Mouse (Mus musculus): ENCODE results near the gene Timp3.
A peak's percentile ranks its signal among the peaks of the same experiment; 100 is the strongest.

Timp3 gene

DNA sequence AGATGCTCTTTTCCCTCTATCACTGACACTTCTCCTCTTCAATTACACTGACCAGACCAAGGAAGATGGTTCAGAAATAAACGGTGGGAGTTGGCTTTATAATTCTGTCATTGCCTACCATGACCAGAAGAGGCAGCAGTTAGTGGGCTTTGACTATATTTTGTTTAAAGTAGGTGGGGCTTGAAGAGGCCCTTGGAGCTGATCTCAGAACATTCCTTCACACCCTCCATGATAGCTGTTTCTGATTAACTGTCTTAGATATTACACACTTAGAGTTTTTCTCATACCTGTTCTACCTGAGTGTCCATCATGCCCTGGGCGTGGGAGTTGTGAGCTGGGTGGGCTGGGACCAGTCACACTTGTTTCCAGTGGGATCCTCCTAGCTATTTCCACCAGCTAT is 28.5 kb downstream of the Timp3 start:
- DNase-seq (ENCODE audit: low read depth, low spot score): no peak

DNA sequence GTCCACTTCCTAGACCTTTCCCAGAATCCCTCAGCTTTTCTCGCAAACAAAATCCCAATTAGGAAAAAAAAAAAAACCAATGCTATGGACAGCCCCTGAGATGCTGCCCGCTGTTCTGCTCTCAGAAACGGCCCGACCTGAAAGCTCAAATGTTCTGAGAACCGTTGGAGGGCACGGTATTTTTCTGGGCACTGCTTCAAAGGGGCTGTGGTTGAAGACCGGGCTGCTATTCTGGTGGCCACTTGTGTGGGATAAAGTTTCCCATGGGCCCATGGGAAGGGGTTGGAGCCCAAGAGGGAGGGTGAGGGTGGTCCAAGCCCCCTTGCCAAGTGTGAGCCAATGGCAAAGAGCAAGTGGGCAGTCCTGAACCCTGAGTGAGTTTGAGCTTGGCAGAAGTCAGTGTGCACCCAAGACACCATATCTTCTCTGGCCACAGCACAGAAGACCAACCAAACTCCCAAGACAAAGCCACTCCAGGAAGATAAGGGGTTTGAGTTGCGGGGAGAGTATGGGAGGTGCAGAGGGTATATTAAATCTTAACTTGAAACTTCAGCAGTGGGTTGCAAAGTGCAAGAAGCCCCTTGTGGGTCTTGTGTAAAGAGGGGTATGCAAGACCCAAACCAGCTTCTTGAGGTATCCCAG is 29.2 kb downstream of the Timp3 start:
- DNase-seq (ENCODE audit: low read depth, low spot score): no peak

DNA sequence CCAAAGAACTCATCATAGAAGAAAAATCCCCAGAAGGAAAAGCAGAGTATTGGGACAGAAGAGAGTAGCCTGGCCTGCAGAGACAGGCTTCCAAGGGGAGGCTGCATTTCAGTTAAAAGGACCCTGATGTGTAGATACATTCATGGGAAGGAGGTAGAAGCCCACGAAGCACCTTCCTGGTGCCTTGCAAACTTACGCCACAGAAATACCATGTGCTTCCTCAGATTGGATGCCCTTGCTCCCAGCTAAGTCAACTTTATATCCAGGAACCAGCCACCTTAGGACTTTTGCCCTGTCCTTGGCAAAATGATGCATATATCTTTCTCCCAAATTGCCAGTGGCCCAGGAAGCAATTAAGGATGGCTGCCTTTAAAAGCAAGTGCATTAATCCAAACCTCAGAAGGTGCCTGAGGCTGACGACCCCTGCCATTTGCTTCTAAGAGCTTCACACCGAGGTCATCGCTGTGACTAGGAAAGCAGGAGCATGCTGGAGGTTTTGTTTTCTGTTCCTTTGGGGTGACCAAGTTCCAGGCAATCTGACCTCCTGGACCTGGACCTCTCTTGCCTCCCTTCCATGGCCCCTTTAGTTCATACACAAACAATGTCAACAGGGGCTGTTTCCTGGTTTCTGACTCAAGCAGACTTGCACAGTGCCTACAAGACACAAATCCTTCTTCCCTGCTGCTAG is 31.0 kb downstream of the Timp3 start:
- DNase-seq (ENCODE audit: low read depth, low spot score): no peak

DNA sequence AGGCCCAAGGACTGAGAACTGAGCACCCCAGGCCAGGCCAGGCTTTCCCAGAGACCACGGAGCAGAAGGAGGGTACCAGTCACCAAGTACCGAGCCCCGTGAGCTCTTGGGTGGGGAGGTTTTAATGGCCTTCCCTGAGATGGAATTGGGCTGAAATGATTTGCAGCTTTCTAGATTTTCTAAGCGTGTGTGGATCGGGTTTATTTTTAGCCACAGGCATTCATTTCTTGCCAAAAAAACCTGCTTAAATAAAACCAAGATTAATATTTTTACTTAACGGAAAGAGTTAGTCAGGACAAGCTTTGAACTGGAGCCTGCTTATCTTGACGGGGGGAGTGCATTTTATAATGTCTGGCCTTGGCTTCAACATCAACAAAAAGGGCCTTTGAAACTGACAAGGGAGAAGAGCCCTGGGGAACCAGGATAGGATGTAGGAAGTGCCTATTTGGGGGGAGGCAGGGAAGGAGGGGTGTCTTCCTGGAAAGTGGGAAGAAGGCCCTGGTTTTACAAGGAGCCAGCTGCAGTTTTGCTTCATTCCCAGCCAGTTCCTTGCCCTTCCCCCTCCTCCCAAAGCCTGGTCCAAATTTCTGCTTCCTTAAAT is 31.6 kb downstream of the Timp3 start:
- no peak for DNase-seq (ENCODE audit: low read depth, low spot score)

DNA sequence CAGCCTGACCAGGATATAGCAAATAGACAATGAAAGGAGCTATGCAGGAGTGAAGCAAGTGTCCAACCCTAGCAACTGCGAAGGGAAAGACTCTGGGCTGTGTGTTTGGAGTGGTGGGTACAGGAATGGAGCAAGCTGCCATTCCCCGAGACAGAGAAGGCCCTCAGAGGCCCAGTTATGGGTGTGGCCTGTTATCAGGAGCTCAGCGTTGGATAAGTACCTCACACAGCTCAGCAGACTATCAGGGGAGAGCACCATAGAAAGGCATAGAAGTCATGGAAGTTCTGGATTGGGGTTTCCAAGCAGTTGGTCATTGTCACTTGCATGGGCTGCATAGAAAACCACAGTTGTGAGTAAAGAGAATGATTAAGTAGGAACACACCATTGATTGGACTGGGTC is 32.8 kb downstream of the Timp3 start:
- DNase-seq (ENCODE audit: low read depth, low spot score): no peak

DNA sequence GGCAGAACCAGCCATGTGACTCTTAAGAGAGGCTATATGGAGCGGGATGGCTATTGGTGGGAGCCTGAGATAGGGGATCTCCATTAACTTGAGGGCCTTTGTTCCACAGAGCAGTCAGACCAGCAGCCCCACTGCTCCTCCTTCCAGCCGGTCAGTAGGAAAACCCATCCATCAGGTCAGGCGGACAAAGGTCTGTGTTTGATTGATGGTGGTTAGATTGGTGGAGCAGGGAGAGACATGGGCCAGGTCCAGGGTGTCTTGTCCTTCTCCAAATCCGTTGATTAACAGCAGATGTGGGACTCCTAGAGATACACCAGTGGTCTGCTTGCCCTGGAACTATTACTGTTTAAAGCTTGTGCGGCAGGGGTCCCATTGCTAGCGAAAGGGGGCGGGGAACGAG is 34.4 kb downstream of the Timp3 start:
- no peak for DNase-seq (ENCODE audit: low read depth, low spot score)

DNA sequence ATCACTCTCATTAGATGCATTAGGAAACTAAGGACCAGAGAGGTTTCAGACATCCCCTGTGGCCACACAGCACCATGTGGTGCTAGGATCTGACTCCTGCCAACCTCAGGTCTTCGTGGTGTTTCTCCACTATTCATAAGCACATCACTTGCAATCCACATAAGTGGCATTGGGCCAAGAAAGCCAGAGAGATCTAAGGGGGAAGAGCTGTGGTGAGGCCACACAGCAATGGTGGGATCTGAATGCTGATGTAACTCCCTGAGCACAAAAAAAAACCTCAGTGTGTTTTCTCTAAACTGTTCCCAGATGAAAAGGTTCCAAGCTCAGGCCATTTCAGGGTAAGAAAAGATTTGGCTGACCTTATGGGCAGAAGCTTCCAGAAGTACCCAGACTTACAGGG is 36.3 kb downstream of the Timp3 start:
- DNase-seq (ENCODE audit: low read depth, low spot score): no peak

DNA sequence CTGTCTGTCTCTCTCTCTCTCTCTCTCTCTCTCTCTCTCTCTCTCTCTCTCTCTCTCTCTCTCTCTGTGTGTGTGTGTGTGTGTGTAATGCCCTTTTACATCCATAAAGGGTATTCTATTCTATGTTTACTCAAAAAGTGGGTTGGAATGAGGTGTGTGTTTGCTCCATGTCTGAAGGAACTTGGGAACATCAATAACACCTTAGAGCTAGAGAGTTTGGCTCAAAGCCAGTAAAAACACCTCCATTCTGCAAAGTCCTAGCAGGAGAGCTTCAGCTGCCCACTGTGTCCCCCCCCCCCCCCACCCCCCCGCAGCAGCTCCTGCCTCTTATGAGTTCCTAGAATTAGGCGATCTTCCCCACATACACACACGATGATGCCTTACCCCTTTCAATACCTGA is 37.1 kb downstream of the Timp3 start:
- no peak for DNase-seq (ENCODE audit: low read depth, low spot score)

DNA sequence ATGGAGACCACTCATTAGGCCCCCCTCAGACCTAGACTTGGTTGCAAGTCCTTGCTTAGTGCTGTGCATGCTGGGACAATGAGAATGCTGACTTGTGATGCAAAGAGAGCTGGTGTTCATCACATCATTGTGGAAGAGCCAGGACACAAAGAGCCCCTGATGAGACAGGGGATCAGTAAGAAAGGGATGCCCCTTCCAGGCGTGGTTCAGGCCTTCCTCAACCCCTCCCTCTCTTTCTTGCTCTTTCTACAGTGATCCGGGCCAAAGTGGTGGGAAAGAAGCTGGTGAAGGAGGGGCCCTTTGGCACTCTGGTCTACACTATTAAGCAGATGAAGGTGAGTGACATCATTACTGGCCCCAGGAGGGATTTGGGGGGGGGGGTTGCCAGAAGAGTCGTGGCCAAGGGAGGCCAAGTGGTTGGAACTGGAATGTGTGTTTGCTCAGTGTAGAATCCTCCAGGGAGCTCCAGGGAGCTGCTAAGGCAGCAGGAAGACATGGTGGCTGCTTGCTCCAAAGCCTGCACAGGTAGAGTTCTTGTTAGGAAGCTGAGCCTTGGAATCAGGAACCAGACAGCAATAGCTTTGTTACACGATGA is 38.0 kb downstream of the Timp3 start:
- no peak for DNase-seq (ENCODE audit: low read depth, low spot score)

DNA sequence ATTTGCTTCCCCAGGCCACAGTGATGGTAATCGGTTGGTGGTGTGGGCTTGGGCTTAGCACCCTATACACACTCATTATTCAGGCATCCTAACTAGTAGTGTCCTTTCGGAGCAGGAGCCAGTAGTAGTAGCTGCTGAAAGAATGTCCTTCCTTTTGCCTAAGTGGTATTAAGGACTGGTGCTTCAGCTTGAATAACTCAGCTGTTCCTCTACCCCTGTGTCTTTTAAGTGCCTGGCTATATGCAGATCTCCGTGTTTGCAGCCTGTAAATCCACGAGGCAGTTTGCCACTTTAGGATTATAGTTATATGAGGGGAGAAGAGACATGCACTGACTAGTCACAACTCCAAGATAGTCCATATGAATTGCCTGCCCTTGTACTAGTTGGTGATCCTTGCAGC is 38.9 kb downstream of the Timp3 start:
- no peak for DNase-seq (ENCODE audit: low read depth, low spot score)

DNA sequence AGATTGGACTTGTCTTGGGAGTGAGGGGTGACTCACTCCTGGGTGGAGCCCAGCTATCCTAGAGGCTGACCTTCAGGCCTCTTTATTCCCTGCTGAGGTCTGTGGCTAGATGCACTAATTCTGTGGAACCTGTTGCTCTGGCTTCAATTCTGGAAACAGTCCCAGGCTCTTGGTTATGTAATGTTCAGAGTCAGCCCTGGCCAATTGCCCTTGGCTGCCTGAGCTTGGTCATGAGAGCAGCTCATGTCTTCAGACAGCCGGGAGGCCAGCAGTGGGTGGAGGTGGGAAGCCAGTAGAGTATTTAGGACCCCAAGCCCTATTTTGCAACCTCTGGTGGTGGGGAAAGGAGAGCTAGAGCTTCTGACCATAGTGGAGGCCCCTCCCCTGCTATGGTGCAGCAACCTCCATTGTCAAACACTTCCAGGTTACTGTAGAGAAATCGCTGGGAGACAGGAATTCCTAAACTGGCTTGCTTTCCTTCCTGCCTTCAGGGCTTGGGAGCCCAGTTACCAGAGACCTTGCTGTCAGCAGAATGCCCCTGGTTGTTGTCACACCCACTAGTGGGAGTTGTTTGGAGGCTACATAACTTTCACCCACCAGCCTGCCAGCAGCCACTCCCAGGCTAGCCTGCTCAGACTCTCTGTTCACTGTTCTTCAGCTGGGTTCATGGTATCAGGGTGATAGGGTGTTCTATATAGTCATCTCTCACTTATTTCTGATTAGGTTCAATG is 39.6 kb downstream of the Timp3 start:
- peak; percentile 99 for DNase-seq (ENCODE audit: low read depth, low spot score)

DNA sequence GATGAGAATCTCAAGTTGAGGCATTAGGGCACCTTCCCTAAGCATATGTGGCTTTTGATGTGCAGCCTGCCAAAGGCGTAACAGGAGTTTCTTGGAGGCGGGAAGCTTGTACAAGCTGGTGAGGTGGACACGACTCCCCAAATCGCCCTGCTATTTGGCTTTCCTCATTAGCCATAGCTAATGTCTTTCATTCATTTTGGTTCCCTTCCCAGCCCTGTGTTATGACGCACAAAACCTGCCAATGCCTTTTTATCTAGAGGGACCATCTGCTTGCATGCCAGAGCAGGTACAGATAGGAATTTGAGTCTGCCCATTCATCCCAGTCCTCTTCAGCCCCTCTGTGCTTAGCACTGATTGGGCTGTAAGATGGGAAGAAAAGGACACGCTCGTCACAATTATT is 40.2 kb downstream of the Timp3 start:
- no peak for DNase-seq (ENCODE audit: low read depth, low spot score)

DNA sequence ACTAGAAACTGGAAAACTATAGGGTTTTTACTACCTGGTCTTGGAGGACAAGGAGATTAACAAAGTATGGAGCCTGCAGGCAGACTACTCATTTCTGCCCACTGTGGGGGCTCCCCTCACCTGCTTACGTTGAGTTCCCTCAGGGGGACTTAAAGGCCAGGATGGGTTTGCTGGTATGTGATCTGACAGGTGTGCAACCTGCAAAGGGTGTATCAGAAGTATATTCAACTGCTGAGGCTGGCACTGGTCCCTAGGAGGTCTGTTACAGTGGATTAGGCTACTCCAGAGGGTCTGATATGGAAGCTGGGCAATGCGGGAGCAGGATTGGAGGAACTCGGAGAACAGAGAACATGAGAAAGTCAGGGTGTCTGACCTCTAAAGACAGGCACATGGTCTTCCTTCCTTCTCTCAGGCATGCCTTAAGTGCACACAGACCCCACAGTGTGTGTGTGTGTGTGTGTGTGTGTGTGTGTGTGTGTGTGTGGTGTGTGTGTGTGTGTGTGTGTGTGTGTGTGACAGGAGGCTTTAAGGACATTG is 40.9 kb downstream of the Timp3 start:
- DNase-seq (ENCODE audit: low read depth, low spot score): no peak

DNA sequence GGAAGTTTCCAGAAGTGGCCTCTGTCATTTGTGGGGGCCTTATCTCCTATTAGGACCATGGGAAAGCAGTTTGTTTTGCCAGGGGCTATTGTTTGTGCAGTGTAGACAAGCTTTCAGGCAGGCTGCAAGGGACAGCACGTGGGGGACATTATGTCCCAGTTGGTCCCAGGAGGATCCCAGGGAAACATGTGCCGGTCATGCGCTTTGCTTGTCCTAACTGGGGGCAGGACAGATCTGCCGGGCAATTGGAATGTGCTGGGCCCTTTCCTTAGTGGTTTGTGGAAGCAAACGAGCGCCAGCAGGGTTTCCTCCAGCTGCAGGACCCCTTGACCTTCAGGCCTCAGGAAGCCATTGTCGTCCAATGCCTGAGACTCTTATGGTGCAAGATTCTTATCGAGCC is 41.4 kb downstream of the Timp3 start:
- DNase-seq (ENCODE audit: low read depth, low spot score): peak; percentile 79

DNA sequence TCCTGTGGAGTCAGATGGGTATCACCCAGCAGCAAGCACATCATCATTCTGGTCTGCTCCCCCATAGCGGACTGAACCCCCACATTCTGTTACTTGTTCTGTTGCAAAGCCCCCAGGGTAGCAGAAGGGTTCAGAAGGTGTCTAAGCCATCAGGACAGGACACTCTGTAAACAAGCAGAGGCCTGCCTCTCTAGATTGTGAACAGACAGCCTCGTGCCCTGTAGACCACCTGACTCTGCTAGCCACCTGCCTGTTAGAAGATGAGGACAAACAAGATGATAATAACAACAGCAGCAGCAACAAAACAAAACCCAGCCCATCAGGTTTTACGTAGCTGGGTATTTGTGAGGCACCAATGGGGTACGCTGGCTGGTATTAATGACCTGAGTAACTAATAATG is 42.0 kb downstream of the Timp3 start:
- DNase-seq (ENCODE audit: low read depth, low spot score): no peak

DNA sequence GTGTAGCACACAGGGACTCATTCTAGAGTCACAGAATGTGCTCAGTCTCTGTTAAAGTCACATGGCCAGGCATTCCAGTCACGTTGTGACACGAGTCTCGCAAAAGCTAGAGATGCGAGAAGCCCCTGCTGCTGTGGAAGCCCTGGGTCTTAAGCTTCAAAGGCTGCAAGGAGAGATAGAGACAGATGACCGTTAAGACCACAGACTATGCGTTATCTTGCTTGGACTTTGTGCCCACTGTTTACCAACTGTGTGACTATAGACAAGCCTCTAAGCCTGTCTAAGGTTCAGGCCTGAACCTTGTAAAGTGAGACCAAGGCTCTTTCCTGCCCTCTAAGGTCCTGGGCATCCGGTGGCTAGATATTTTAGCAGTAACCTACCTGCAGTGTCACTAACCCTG is 42.5 kb downstream of the Timp3 start:
- DNase-seq (ENCODE audit: low read depth, low spot score): no peak

DNA sequence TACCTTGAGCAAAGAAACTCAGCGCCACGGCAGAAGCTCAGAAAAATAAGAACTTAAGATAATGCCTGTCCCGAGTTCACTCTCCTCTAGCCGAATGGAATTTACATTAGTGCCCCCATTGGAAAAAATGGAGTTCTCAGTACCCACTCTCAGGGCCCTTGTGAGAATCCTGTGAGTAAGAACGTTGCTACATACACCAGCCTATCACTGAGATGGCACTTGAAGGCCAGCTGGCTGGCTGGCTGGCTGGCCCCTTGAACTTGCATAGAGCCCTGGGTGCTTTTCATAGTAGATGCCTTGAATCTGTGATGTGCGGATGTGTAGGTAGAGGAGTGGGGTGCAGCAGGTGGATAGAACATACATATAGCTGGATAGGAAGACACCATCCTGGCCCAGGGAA is 43.2 kb downstream of the Timp3 start:
- no peak for DNase-seq (ENCODE audit: low read depth, low spot score)

DNA sequence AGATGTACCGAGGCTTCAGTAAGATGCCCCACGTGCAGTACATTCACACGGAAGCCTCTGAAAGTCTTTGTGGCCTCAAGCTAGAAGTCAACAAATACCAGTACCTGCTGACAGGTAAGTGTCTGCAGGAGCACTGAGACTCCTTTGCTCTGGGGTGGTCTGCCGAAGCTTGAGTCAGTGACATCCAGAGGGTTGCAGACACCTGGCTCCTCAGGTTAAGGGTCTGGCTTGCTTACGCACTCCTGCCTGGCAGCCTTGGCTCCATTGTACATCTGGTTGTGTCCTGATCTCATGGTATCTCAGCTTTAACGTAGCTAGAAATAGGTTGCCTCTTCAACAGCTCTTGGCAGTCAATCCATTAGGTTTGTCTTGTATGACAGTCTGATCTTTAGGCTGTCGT is 43.8 kb downstream of the Timp3 start:
- DNase-seq (ENCODE audit: low read depth, low spot score): no peak

DNA sequence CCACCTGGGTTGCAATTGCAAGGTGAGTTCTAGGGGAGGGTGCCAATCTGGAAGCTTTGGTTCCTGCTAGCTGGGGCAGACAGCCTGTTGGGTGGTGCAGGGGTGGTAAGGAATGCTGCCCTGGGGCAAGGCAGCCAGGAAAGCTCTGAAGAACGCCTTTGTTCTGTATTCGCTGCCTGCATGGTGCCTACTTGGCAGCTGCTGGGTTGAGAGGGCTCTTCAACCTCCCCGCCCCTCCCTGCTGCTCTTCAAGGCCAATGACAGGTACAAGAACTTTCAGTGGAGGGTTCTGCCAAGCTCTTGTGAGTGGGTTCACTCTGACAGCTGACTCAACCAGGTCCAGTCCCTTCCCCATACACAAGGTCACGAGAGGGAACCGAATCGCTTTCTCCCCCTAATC is 44.5 kb downstream of the Timp3 start:
- no peak for DNase-seq (ENCODE audit: low read depth, low spot score)

DNA sequence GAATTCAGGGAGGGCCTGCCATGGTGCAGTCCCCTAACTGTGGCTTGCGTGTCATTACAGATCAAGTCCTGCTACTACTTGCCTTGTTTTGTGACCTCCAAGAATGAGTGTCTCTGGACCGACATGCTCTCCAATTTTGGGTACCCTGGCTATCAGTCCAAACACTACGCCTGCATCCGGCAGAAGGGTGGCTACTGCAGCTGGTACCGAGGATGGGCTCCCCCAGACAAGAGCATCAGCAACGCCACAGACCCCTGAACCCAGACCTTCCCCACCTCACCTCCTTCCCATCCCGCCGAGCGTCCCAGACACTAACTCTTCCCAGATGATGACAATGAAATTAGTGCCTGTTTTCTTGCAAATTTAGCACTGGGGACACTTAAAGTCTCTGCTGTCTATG is 45.5 kb downstream of the Timp3 start:
- no peak for DNase-seq (ENCODE audit: low read depth, low spot score)

DNA sequence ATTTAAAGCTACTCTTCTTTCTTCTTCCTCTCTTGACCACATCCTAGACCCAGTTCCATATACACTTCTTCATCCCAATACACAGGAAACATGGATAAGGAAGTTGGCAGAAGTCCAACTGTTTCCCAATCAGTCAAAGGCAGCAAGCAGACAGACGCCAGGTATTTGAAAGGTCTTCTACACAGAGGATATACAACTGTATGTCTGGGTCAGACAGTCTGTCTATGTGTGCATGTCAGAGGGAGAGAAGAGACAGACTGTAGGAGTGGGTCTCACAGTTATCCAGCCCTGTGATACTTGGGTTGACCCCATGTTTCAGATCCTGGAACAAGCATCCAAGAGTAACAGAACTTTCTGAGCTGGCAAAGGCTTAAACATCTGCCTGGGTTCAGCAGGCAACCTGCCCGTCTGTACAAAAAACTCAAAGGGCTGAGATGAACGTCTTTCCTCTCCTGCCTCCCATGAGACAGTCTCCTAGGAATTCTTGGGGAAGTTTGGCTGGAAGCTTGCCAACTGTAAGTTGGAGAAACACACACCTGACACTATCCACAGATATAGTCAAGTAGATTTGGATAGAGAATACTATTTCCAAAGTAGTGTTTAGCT is 46.2 kb downstream of the Timp3 start:
- no peak for DNase-seq (ENCODE audit: low read depth, low spot score)

DNA sequence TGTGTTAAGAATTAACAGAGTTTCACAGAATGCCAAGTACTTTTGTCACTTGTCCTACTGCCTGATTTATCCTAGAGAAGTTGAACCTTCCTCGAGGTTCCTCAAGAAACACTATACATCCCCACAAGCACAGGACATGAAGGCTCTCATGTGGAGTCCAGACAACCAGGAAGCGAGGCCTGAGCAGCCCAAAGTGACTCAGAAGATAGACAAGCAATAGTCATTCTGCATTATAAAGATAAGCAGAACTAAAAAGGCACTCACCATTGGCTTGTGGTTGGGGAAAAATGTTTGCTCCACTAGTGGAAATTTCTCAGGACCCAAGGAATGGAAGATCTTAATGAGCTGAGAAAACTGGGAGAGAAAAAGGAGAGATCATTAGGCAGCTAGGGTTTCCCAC is 51.1 kb downstream of the Timp3 start:
- no peak for DNase-seq (ENCODE audit: low read depth, low spot score)

Measured in skeletal muscle tissue, adult 2 months (tissue).